Mouse (Mus musculus): ENCODE measurements around the gene Polr2c. TPM values are rescaled to one million over a fixed set of nuclear protein-coding genes. Genes with fewer than 3 reads are reported as not detected.

Polr2c gene
- total RNA-seq, 2 experiments from 2014 or later, result 62.4 to 71.5 TPM

Other genes with a start within 250 kb of the Polr2c start
- gene Arl2bp, start 190.8 kb upstream of the Polr2c start, total RNA-seq (2021), result 100 to 1,000 TPM; 150 to 161 TPM
- 10 to 100 TPM; 41.5 to 47.1 TPM for gene Pllp, start 161.2 kb upstream of the Polr2c start, total RNA-seq (2021)
- gene Ccl22, start 111.9 kb upstream of the Polr2c start, total RNA-seq (2021), result not detected
- gene Cx3cl1, start 85.4 kb upstream of the Polr2c start, total RNA-seq (2021), result 100 to 1,000 TPM; 425 TPM
- gene Ccl17, start 47.0 kb upstream of the Polr2c start, total RNA-seq (2021), result 1 to 10 TPM; 3.7 to 4.3 TPM
- gene Coq9, start 19.1 kb upstream of the Polr2c start, total RNA-seq (2021), result 10 to 100 TPM; 84.8 to 86.5 TPM
- 10 to 100 TPM; 71.9 to 73.9 TPM for gene Ciapin1, start 19.1 kb upstream of the Polr2c start, total RNA-seq (2021)
- 10 to 100 TPM; 27.4 to 27.6 TPM for gene Dok4, start 18.9 kb downstream of the Polr2c start, total RNA-seq (2021)
- 1 to 10 TPM; 1.1 to 2.1 TPM for gene Ccdc102a, start 60.6 kb downstream of the Polr2c start, total RNA-seq (2021)
- not detected for gene Adgrg5, start 66.2 kb downstream of the Polr2c start, total RNA-seq (2021)
- 100 to 1,000 TPM in 1 of 2 experiments, 10 to 100 TPM in 1; 79.5 to 104 TPM for gene Adgrg1, start 117.3 kb downstream of the Polr2c start, total RNA-seq (2021)
- gene Adgrg3, start 160.2 kb downstream of the Polr2c start, total RNA-seq (2021), result under 1 TPM; 0.17 to 0.66 TPM
- gene Drc7, start 197.7 kb downstream of the Polr2c start, total RNA-seq (2021), result 1 to 10 TPM; 1.1 to 2.7 TPM
- 10 to 100 TPM; 36.0 to 40.4 TPM for gene Katnb1, start 223.7 kb downstream of the Polr2c start, total RNA-seq (2021)